Mouse (Mus musculus) retina, adult 2 months (tissue): ENCODE measurements around the gene Msantd4.
"Not testable (repeated sequence)": the region's sequence is repeated elsewhere in the genome, so short reads cannot be mapped to it uniquely, and the experiment has no call there.

Experiments
- DNase-seq: peaks from one replicate; pipeline ENCODE4 v3.0.0-alpha.2; 2012; ENCODE audit warnings: low read depth, low spot score

Gene Msantd4

GRCm38 (mm10) chr9:4375828-4376639, at the start of gene Msantd4:
Gene Msantd4 (plus strand): TSS chr9:4376562.
- peak; percentile 99 for DNase-seq

- no peak for DNase-seq
Measured at GRCm38 (mm10) chr9:4353163-4353562, 23.2 kb upstream of the Msantd4 start.

GRCm38 (mm10) chr9:4376640-4377120, 318 bp downstream of the Msantd4 start:
- DNase-seq, result no peak

GRCm38 (mm10) chr9:4400801-4401200, 24.4 kb downstream of the Msantd4 start:
- not testable (repeated sequence) for DNase-seq
